Mouse (Mus musculus): ENCODE results near the gene Phlpp1.

DNA sequence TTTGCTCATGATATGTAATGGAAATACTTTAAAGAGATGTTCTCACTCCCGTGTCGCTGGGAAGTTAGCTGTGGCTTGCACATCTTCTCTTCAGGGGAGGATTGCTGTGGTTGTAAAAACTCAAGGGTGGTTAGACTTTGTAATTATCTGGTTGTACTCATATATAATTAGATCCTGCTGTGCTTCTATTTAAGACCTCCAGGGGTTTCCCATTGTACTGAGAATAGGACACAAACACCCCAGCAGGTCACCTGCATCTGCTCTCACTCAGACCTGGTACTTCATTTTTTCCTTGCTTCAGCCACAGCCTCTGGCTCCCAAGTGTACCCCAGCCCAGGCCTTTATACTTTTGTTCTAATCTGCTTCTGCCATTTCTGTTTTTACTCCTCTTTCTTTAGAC lies 50.4 kb downstream of the Phlpp1 start:
- TF ChIP-seq CTCF (IDR thresholded peaks at IDR 0.05; ENCODE audit: control insufficient read depth, insufficient read depth, low read length): no peak
- TF ChIP-seq POLR2A (IDR thresholded peaks at IDR 0.05; ENCODE audit: borderline replicate concordance, control insufficient read depth, low read depth, low read length): no peak
